Mouse (Mus musculus): ENCODE results near the gene Cacnb3. TPM values are rescaled to one million over a fixed set of nuclear protein-coding genes. Genes with fewer than 3 reads are reported as not detected.

Cacnb3 gene
- polyA plus RNA-seq, 1 experiment from 2014 or later: 41.3 TPM

GRCm38 (mm10) chr15:98673732-98674131 lies 43.1 kb downstream of the Cacnb3 start:
- no peak for ATAC-seq (ENCODE audit: low FRiP score)
- Histone ChIP-seq H3K9me3 (ENCODE audit: control insufficient read depth, low read length) (no peaks in the 10 kb centered on the region), H3K9ac (ENCODE audit: low read depth, low read length) (no peak overlapping the region), H3K4me1 (replicated peaks; ENCODE audit: control insufficient read depth, insufficient read depth, low read length) (peaks cover 14% of the 10 kb centered on the region), H3K4me2 (replicated peaks; ENCODE audit: low read depth, low read length) (no peak overlapping the region), H3K36me3 (ENCODE audit: control insufficient read depth, insufficient read depth, low read length) (no peaks in the 10 kb centered on the region), H3K4me3 (ENCODE audit: low read depth, low read length) (no peak overlapping the region), H3K27me3 (ENCODE audit: control insufficient read depth, insufficient read depth, low read length) (peaks cover 11% of the 10 kb centered on the region), H3K27ac (ENCODE audit: low read depth, low read length) (no peak overlapping the region)
- 76% methylated on average over 7 of the region's 7 CpGs for WGBS
- no peak for DNase-seq (ENCODE audit: low spot score)

- H3K4me3 ChIP-seq (ENCODE audit: low read depth, low read length): peak overlapping the region; percentile 47; the same call in 1 of the 2 replicates
- no peaks in the 10 kb centered on the region for H3K36me3 ChIP-seq (ENCODE audit: control insufficient read depth, insufficient read depth, low read length)
- DNase-seq (ENCODE audit: low spot score): peak; percentile 81
- H3K4me1 ChIP-seq (replicated peaks; ENCODE audit: control insufficient read depth, insufficient read depth, low read length): peaks cover 14% of the 10 kb centered on the region
- peaks cover 11% of the 10 kb centered on the region for H3K27me3 ChIP-seq (ENCODE audit: control insufficient read depth, insufficient read depth, low read length)
- peak overlapping the region; percentile 59 for H3K9ac ChIP-seq (ENCODE audit: low read depth, low read length)
- 18% methylated on average over 7 of the region's 7 CpGs for WGBS
- ATAC-seq (ENCODE audit: low FRiP score): peak; percentile 75
- H3K4me2 ChIP-seq (replicated peaks; ENCODE audit: low read depth, low read length): peak overlapping the region; percentile 83
- peak overlapping the region; percentile 55 for H3K27ac ChIP-seq (ENCODE audit: low read depth, low read length)
- no peaks in the 10 kb centered on the region for H3K9me3 ChIP-seq (ENCODE audit: control insufficient read depth, low read length)
Observed at GRCm38 (mm10) chr15:98674284-98674993, 43.8 kb downstream of the Cacnb3 start.

GRCm38 (mm10) chr15:98674994-98675545 lies 44.4 kb downstream of the Cacnb3 start:
- Histone ChIP-seq H3K27ac (ENCODE audit: low read depth, low read length) (0 out of 2 replicates have a peak overlapping the region, but pooled peaks have one; percentile 1), H3K27me3 (ENCODE audit: control insufficient read depth, insufficient read depth, low read length) (peaks cover 11% of the 10 kb centered on the region), H3K9me3 (ENCODE audit: control insufficient read depth, low read length) (no peaks in the 10 kb centered on the region), H3K36me3 (ENCODE audit: control insufficient read depth, insufficient read depth, low read length) (no peaks in the 10 kb centered on the region), H3K4me1 (replicated peaks; ENCODE audit: control insufficient read depth, insufficient read depth, low read length) (peaks cover 14% of the 10 kb centered on the region), H3K4me3 (ENCODE audit: low read depth, low read length) (peak overlapping the region; percentile 47), H3K9ac (ENCODE audit: low read depth, low read length) (peak overlapping the region; percentile 59), H3K4me2 (replicated peaks; ENCODE audit: low read depth, low read length) (peak overlapping the region; percentile 83)
- ATAC-seq (ENCODE audit: low FRiP score) (peak; percentile 37), DNase-seq (ENCODE audit: low spot score) (peak; percentile 30)
- 22% methylated on average over 11 of the region's 11 CpGs for WGBS

GRCm38 (mm10) chr15:98675634-98676250 lies 45.1 kb downstream of the Cacnb3 start:
- no peak for ATAC-seq (ENCODE audit: low FRiP score)
- peaks cover 14% of the 10 kb centered on the region for H3K4me1 ChIP-seq (replicated peaks; ENCODE audit: control insufficient read depth, insufficient read depth, low read length)
- H3K27me3 ChIP-seq (ENCODE audit: control insufficient read depth, insufficient read depth, low read length): peaks cover 11% of the 10 kb centered on the region
- no peaks in the 10 kb centered on the region for H3K9me3 ChIP-seq (ENCODE audit: control insufficient read depth, low read length)
- peak overlapping the region; percentile 47 for H3K4me3 ChIP-seq (ENCODE audit: low read depth, low read length)
- peak; percentile 48 for DNase-seq (ENCODE audit: low spot score)
- 0 out of 2 replicates have a peak overlapping the region, but pooled peaks have one; percentile 1 for H3K27ac ChIP-seq (ENCODE audit: low read depth, low read length)
- H3K36me3 ChIP-seq (ENCODE audit: control insufficient read depth, insufficient read depth, low read length): no peaks in the 10 kb centered on the region
- 6% methylated on average over 14 of the region's 14 CpGs for WGBS
- peak overlapping the region; percentile 59 for H3K9ac ChIP-seq (ENCODE audit: low read depth, low read length)
- peak overlapping the region; percentile 83 for H3K4me2 ChIP-seq (replicated peaks; ENCODE audit: low read depth, low read length)

- ATAC-seq (ENCODE audit: low FRiP score) (no peak), DNase-seq (ENCODE audit: low spot score) (no peak)
- Histone ChIP-seq H3K27me3 (ENCODE audit: control insufficient read depth, insufficient read depth, low read length) (peaks cover 11% of the 10 kb centered on the region), H3K4me3 (ENCODE audit: low read depth, low read length) (peak overlapping the region; percentile 47), H3K9ac (ENCODE audit: low read depth, low read length) (peak overlapping the region; percentile 59), H3K27ac (ENCODE audit: low read depth, low read length) (no peak overlapping the region), H3K4me2 (replicated peaks; ENCODE audit: low read depth, low read length) (peak overlapping the region; percentile 83), H3K36me3 (ENCODE audit: control insufficient read depth, insufficient read depth, low read length) (no peaks in the 10 kb centered on the region), H3K9me3 (ENCODE audit: control insufficient read depth, low read length) (no peaks in the 10 kb centered on the region), H3K4me1 (replicated peaks; ENCODE audit: control insufficient read depth, insufficient read depth, low read length) (peaks cover 14% of the 10 kb centered on the region)
- 3% methylated on average over 9 of the region's 9 CpGs for WGBS
Observed at GRCm38 (mm10) chr15:98676471-98676870, 45.8 kb downstream of the Cacnb3 start.

GRCm38 (mm10) chr15:98676940-98677728 lies 46.5 kb downstream of the Cacnb3 start, which contains the start of gene Rnd1:
Gene Rnd1 (minus strand): TSS chr15:98677461.
- Histone ChIP-seq H3K27ac (ENCODE audit: low read depth, low read length) (peak within 1 kb of the TSS; percentile 18; the same call in 1 of the 2 replicates), H3K36me3 (ENCODE audit: control insufficient read depth, insufficient read depth, low read length) (no peaks in the 10 kb centered on the region), H3K4me2 (replicated peaks; ENCODE audit: low read depth, low read length) (peak within 1 kb of the TSS; percentile 83), H3K9me3 (ENCODE audit: control insufficient read depth, low read length) (no peaks in the 10 kb centered on the region), H3K27me3 (ENCODE audit: control insufficient read depth, insufficient read depth, low read length) (peaks cover 11% of the 10 kb centered on the region), H3K9ac (ENCODE audit: low read depth, low read length) (peak within 1 kb of the TSS; percentile 59), H3K4me3 (ENCODE audit: low read depth, low read length) (peak within 1 kb of the TSS; percentile 47), H3K4me1 (replicated peaks; ENCODE audit: control insufficient read depth, insufficient read depth, low read length) (peaks cover 14% of the 10 kb centered on the region)
- ATAC-seq (ENCODE audit: low FRiP score) (peak; percentile 91), DNase-seq (ENCODE audit: low spot score) (peak; percentile 86)
- WGBS: under 1% methylated on average over 37 of the region's 37 CpGs

GRCm38 (mm10) chr15:98677977-98678376 lies 47.3 kb downstream of the Cacnb3 start:
- Histone ChIP-seq H3K4me3 (ENCODE audit: low read depth, low read length) (no peak overlapping the region), H3K36me3 (ENCODE audit: control insufficient read depth, insufficient read depth, low read length) (no peaks in the 10 kb centered on the region), H3K9me3 (ENCODE audit: control insufficient read depth, low read length) (no peaks in the 10 kb centered on the region), H3K4me2 (replicated peaks; ENCODE audit: low read depth, low read length) (no peak overlapping the region), H3K27ac (ENCODE audit: low read depth, low read length) (0 out of 2 replicates have a peak overlapping the region, but pooled peaks have one; percentile 18), H3K4me1 (replicated peaks; ENCODE audit: control insufficient read depth, insufficient read depth, low read length) (peaks cover 14% of the 10 kb centered on the region), H3K9ac (ENCODE audit: low read depth, low read length) (no peak overlapping the region), H3K27me3 (ENCODE audit: control insufficient read depth, insufficient read depth, low read length) (peaks cover 11% of the 10 kb centered on the region)
- WGBS: 68% methylated on average over 7 of the region's 7 CpGs
- DNase-seq (ENCODE audit: low spot score) (no peak), ATAC-seq (ENCODE audit: low FRiP score) (no peak)

GRCm38 (mm10) chr15:98680660-98681059 lies 50.0 kb downstream of the Cacnb3 start:
- no peak for DNase-seq (ENCODE audit: low spot score)
- no peak overlapping the region for H3K4me3 ChIP-seq (ENCODE audit: low read depth, low read length)
- no peaks in the 10 kb centered on the region for H3K36me3 ChIP-seq (ENCODE audit: control insufficient read depth, insufficient read depth, low read length)
- ATAC-seq (ENCODE audit: low FRiP score): no peak
- H3K27ac ChIP-seq (ENCODE audit: low read depth, low read length): no peak overlapping the region
- H3K9ac ChIP-seq (ENCODE audit: low read depth, low read length): no peak overlapping the region
- H3K4me1 ChIP-seq (replicated peaks; ENCODE audit: control insufficient read depth, insufficient read depth, low read length): peaks cover 3% of the 10 kb centered on the region; the same call in 1 of the 2 replicates
- H3K4me2 ChIP-seq (replicated peaks; ENCODE audit: low read depth, low read length): no peak overlapping the region
- H3K9me3 ChIP-seq (ENCODE audit: control insufficient read depth, low read length): no peaks in the 10 kb centered on the region
- WGBS: 93% methylated on average over 8 of the region's 8 CpGs
- peaks cover 8% of the 10 kb centered on the region for H3K27me3 ChIP-seq (ENCODE audit: control insufficient read depth, insufficient read depth, low read length)
